ENCODE assay signal across 35 mouse cellular contexts in genomic region chr11:44325066-44325465, GRCm38 (mm10).
"Had no signal": no experiment of that assay in that cellular context is flagged by ENCODE, and none has a peak within 500 bp of the region (broad histone marks: within the 10 kb centered on the region; RNA-seq: fewer than 3 reads in every experiment).

No protein-coding gene starts in this region.

- H3K27me3 ChIP-seq: heart, embryonic 15.5 days; hindbrain, embryonic 12.5 days; hindbrain, embryonic 13.5 days; hindbrain, embryonic 15.5 days; intestine, embryonic 15.5 days had no signal

- H3K9me3 ChIP-seq: heart, embryonic 10.5 days; heart, embryonic 13.5 days; heart, embryonic 15.5 days; hindbrain, embryonic 10.5 days; hindbrain, embryonic 12.5 days; hindbrain, embryonic 13.5 days; hindbrain, embryonic 15.5 days; intestine, embryonic 15.5 days; kidney, embryonic 15.5 days had no signal

- DNase-seq: heart, postnatal 10 days; heart, postnatal 14 days; heart, postnatal 36 days; heart, postnatal 4 days; kidney, adult 11 months; kidney, adult 18-20 months; kidney, adult 2 months; kidney, adult 8-10 months; kidney, adult 9 months; kidney, postnatal 10 days; kidney, postnatal 14 days; kidney, postnatal 25 days; kidney, postnatal 36 days; kidney, postnatal 4 days; layer of hippocampus, adult 9-11 months; layer of hippocampus, postnatal 36 days had no signal

- H3K36me3 ChIP-seq: heart, embryonic 10.5 days; heart, embryonic 13.5 days; heart, embryonic 15.5 days; hindbrain, embryonic 10.5 days; hindbrain, embryonic 12.5 days; hindbrain, embryonic 13.5 days; hindbrain, embryonic 15.5 days; intestine, embryonic 15.5 days; kidney, embryonic 15.5 days had no signal

- ATAC-seq: hindbrain, embryonic 16.5 days; hindbrain, postnatal 0 days; inflammation-experienced regulatory T-cells, adult 6 months; intestine, embryonic 15.5 days; intestine, embryonic 16.5 days; intestine, postnatal 0 days had no signal

- H3K4me3 ChIP-seq: heart, embryonic 10.5 days; heart, embryonic 13.5 days; heart, embryonic 15.5 days; hindbrain, embryonic 10.5 days; hindbrain, embryonic 12.5 days; hindbrain, embryonic 13.5 days; hindbrain, embryonic 15.5 days; intestine, embryonic 15.5 days; kidney, embryonic 15.5 days; layer of hippocampus, adult 2 months; left cerebral cortex, adult 2 months had no signal

- H3K27ac ChIP-seq: heart, embryonic 10.5 days; heart, embryonic 13.5 days; heart, embryonic 15.5 days; hindbrain, embryonic 10.5 days; hindbrain, embryonic 12.5 days; hindbrain, embryonic 13.5 days; hindbrain, embryonic 14.5 days; hindbrain, embryonic 15.5 days; hindbrain, postnatal 0 days; intestine, embryonic 15.5 days; kidney, embryonic 15.5 days; kidney, postnatal 0 days; layer of hippocampus, adult 2 months; left cerebral cortex, adult 2 months had no signal

- H3K9ac ChIP-seq: heart, embryonic 13.5 days; heart, embryonic 15.5 days; hindbrain, embryonic 12.5 days; hindbrain, embryonic 13.5 days; hindbrain, embryonic 14.5 days; hindbrain, embryonic 15.5 days; intestine, embryonic 15.5 days; kidney, embryonic 15.5 days had no signal

- H3K4me1 ChIP-seq: heart, embryonic 10.5 days; heart, embryonic 13.5 days; hindbrain, embryonic 10.5 days; hindbrain, embryonic 12.5 days; hindbrain, embryonic 15.5 days; intestine, embryonic 15.5 days; kidney, embryonic 15.5 days had no signal

- H3K4me2 ChIP-seq: heart, embryonic 11.5 days; heart, embryonic 13.5 days; heart, embryonic 15.5 days; hindbrain, embryonic 12.5 days; hindbrain, embryonic 13.5 days; hindbrain, embryonic 14.5 days; hindbrain, embryonic 15.5 days; intestine, embryonic 15.5 days; kidney, embryonic 15.5 days had no signal
